Mouse (Mus musculus): ENCODE data around the gene Frem3. TPM values are rescaled to one million over a fixed set of nuclear protein-coding genes. Genes with fewer than 3 reads are reported as not detected.

Gene Frem3
- total and polyA plus RNA-seq, 3 experiments, result 0.07 TPM; not detected in 2

DNA sequence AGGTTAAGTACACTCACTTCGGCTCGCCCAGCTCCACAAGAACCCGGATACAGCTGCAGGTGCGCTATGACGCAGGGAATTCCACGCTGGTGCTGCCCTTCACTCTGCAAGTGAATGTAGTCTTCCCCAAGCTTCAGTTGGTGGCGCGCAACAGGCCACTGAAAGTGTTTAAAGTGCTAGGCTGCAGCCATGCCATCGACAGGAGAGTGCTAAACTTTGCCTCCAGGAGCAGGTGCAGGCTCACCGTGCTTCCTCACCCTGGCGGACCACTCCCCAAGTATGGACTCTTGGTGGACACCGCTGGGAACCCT lies 516 bp downstream of the Frem3 start:
- intact Hi-C loops (cut with DNase I), result no loop called here
- no peak overlapping the region for H3K27ac ChIP-seq
- DNase-seq, result no peak
- no peaks in the 10 kb centered on the region for H3K79me2 ChIP-seq (replicated peaks; ENCODE audit: control insufficient read depth, insufficient read depth, low read length)
- H3K36me3 ChIP-seq (ENCODE audit: control insufficient read depth, insufficient read depth, low read length), result no peaks in the 10 kb centered on the region
- peaks cover 1% of the 10 kb centered on the region; the same call in 1 of the 2 replicates for H3K27me3 ChIP-seq (ENCODE audit: control insufficient read depth, insufficient read depth, low read length)
- H3K4me3 ChIP-seq, result no peak overlapping the region
- H3K4me1 ChIP-seq (ENCODE audit: control insufficient read depth, insufficient read depth, low read length), result no peaks in the 10 kb centered on the region
- TF ChIP-seq POLR2A (IDR thresholded peaks at IDR 0.05; ENCODE audit: insufficient read depth, low read depth, low read length) (no peak), CTCF (IDR thresholded peaks at IDR 0.05) (no peak), EP300 (IDR thresholded peaks at IDR 0.05; ENCODE audit: insufficient read depth, low read depth, low read length) (no peak)
- 6% methylated on average over 12 of the region's 12 CpGs for WGBS
- no peak overlapping the region for H3K9ac ChIP-seq (ENCODE audit: low read depth, low read length)

- DNase-seq, result no peak
- Histone ChIP-seq H3K27ac (no peak overlapping the region), H3K79me2 (replicated peaks; ENCODE audit: control insufficient read depth, insufficient read depth, low read length) (no peaks in the 10 kb centered on the region), H3K4me3 (no peak overlapping the region), H3K36me3 (ENCODE audit: control insufficient read depth, insufficient read depth, low read length) (no peaks in the 10 kb centered on the region), H3K27me3 (ENCODE audit: control insufficient read depth, insufficient read depth, low read length) (no peaks in the 10 kb centered on the region), H3K4me1 (ENCODE audit: control insufficient read depth, insufficient read depth, low read length) (no peaks in the 10 kb centered on the region), H3K9ac (ENCODE audit: low read depth, low read length) (no peak overlapping the region)
- TF ChIP-seq CTCF (IDR thresholded peaks at IDR 0.05), result no peak
- no peak for TF ChIP-seq POLR2A (IDR thresholded peaks at IDR 0.05; ENCODE audit: insufficient read depth, low read depth, low read length)
- no peak for TF ChIP-seq EP300 (IDR thresholded peaks at IDR 0.05; ENCODE audit: insufficient read depth, low read depth, low read length)
- 59% methylated on average over 3 of the region's 3 CpGs for WGBS
- intact Hi-C loops (cut with DNase I), result no loop called here
Observed at GRCm38 (mm10) chr8:80619787-80620186, 8.9 kb downstream of the Frem3 start.

GRCm38 (mm10) chr8:80647394-80647793 lies 36.5 kb downstream of the Frem3 start:
- intact Hi-C loops (cut with DNase I), result no loop called here
- H3K4me3 ChIP-seq, result no peak overlapping the region
- no peaks in the 10 kb centered on the region for H3K36me3 ChIP-seq (ENCODE audit: control insufficient read depth, insufficient read depth, low read length)
- TF ChIP-seq EP300 (IDR thresholded peaks at IDR 0.05; ENCODE audit: insufficient read depth, low read depth, low read length), result no peak
- no peak for TF ChIP-seq POLR2A (IDR thresholded peaks at IDR 0.05; ENCODE audit: insufficient read depth, low read depth, low read length)
- no peak for TF ChIP-seq CTCF (IDR thresholded peaks at IDR 0.05)
- H3K9ac ChIP-seq (ENCODE audit: low read depth, low read length), result no peak overlapping the region
- H3K79me2 ChIP-seq (replicated peaks; ENCODE audit: control insufficient read depth, insufficient read depth, low read length), result no peaks in the 10 kb centered on the region
- H3K4me1 ChIP-seq (ENCODE audit: control insufficient read depth, insufficient read depth, low read length), result no peaks in the 10 kb centered on the region
- no peaks in the 10 kb centered on the region for H3K27me3 ChIP-seq (ENCODE audit: control insufficient read depth, insufficient read depth, low read length)
- no peak overlapping the region for H3K27ac ChIP-seq
- WGBS, result 59% methylated on average over 6 of the region's 6 CpGs
- DNase-seq, result no peak

DNA sequence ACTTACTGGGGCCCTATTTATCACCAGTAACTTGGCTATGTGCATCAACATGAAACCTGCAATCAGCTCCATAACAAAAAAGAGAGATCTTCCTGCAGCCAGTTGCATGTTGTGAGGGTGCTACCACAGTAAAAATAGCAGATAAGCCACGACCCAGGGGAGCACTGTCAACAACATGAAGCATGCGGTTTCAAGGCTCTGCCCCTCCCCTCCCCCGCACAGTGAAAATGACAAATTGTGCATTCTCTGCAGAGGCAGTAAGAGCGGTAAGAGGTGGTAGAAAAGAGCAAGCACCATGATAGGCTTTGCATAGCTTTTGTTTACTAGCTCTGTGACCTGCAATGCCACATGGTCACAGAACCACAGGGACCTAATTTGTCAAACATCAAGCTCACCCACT lies 46.8 kb downstream of the Frem3 start:
- TF ChIP-seq POLR2A (IDR thresholded peaks at IDR 0.05; ENCODE audit: insufficient read depth, low read depth, low read length) (no peak), EP300 (IDR thresholded peaks at IDR 0.05; ENCODE audit: insufficient read depth, low read depth, low read length) (no peak), CTCF (IDR thresholded peaks at IDR 0.05) (no peak)
- Histone ChIP-seq H3K27me3 (ENCODE audit: control insufficient read depth, insufficient read depth, low read length) (no peaks in the 10 kb centered on the region), H3K79me2 (replicated peaks; ENCODE audit: control insufficient read depth, insufficient read depth, low read length) (no peaks in the 10 kb centered on the region), H3K4me3 (no peak overlapping the region), H3K9ac (ENCODE audit: low read depth, low read length) (no peak overlapping the region), H3K36me3 (ENCODE audit: control insufficient read depth, insufficient read depth, low read length) (no peaks in the 10 kb centered on the region), H3K27ac (no peak overlapping the region), H3K4me1 (ENCODE audit: control insufficient read depth, insufficient read depth, low read length) (no peaks in the 10 kb centered on the region)
- intact Hi-C loops (cut with DNase I), result no loop called here
- 35% methylated on average over 4 of the region's 4 CpGs for WGBS
- no peak for DNase-seq

DNA sequence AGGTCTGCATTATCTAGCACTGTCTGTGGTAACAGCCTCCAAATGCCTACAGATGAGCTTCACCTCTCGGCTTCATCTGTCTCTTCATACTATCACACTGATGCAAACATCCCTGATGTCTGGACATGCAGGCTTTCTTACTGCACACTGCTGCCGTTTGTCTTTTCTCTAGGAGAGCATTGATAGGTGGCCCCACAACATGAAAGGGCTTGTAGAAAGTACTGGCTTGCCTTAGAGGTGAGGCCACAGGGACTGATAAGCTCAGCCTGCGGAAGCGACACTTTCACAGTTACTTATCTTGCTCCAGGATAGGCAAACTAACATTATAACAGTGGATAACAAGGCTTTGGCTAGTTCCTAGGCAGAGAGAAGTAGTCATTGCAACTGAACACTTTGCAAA lies 50.2 kb downstream of the Frem3 start:
- H3K27ac ChIP-seq, result no peak overlapping the region
- 26% methylated on average over 4 of the region's 4 CpGs for WGBS
- H3K79me2 ChIP-seq (replicated peaks; ENCODE audit: control insufficient read depth, insufficient read depth, low read length), result no peaks in the 10 kb centered on the region
- TF ChIP-seq POLR2A (IDR thresholded peaks at IDR 0.05; ENCODE audit: insufficient read depth, low read depth, low read length), result no peak
- no peaks in the 10 kb centered on the region for H3K27me3 ChIP-seq (ENCODE audit: control insufficient read depth, insufficient read depth, low read length)
- no peaks in the 10 kb centered on the region for H3K36me3 ChIP-seq (ENCODE audit: control insufficient read depth, insufficient read depth, low read length)
- no peak overlapping the region for H3K9ac ChIP-seq (ENCODE audit: low read depth, low read length)
- no peaks in the 10 kb centered on the region for H3K4me1 ChIP-seq (ENCODE audit: control insufficient read depth, insufficient read depth, low read length)
- no peak overlapping the region for H3K4me3 ChIP-seq
- intact Hi-C loops (cut with DNase I), result no loop called here
- no peak for DNase-seq

DNA sequence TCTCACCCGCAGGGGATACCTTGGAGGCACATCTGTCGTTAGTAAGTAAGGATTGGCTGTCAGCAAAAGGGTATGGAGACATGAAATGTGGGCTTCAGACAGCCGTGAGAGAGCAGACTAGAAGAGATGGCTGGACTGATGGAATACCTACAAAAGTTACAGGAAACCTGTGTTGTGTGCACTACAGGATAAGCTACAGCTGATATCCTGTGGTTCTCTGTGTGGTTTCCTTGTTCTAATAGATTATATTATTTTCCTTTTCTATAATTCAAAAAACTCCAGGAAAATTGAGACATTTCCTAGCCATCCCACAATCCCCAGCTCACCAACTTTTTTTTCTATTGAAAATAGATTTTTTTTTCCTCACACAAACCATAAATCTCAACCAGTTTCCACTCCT lies 52.6 kb downstream of the Frem3 start:
- Histone ChIP-seq H3K27ac (no peak overlapping the region), H3K79me2 (replicated peaks; ENCODE audit: control insufficient read depth, insufficient read depth, low read length) (no peaks in the 10 kb centered on the region), H3K4me3 (no peak overlapping the region), H3K36me3 (ENCODE audit: control insufficient read depth, insufficient read depth, low read length) (no peaks in the 10 kb centered on the region), H3K4me1 (ENCODE audit: control insufficient read depth, insufficient read depth, low read length) (no peaks in the 10 kb centered on the region), H3K9ac (ENCODE audit: low read depth, low read length) (no peak overlapping the region), H3K27me3 (ENCODE audit: control insufficient read depth, insufficient read depth, low read length) (no peaks in the 10 kb centered on the region)
- no peak for DNase-seq
- WGBS, result 62% methylated on average over 3 of the region's 3 CpGs
- intact Hi-C loops (cut with DNase I), result no loop called here
- no peak for TF ChIP-seq EP300 (IDR thresholded peaks at IDR 0.05; ENCODE audit: insufficient read depth, low read depth, low read length)
- TF ChIP-seq CTCF (IDR thresholded peaks at IDR 0.05), result no peak
- no peak for TF ChIP-seq POLR2A (IDR thresholded peaks at IDR 0.05; ENCODE audit: insufficient read depth, low read depth, low read length)
